Mouse (Mus musculus): ENCODE results near the gene Faah. TPM values are rescaled to one million over a fixed set of nuclear protein-coding genes. Genes with fewer than 3 reads are reported as not detected.

Faah gene
- polyA plus RNA-seq, 1 experiment: 0.08 TPM

GRCm38 (mm10) chr4:115936646-115937045, 81.1 kb downstream of the Faah start:
- Histone ChIP-seq H3K36me3 (ENCODE audit: control insufficient read depth, insufficient read depth) (no peaks in the 10 kb centered on the region), H3K79me2 (ENCODE audit: control insufficient read depth, insufficient read depth) (no peaks in the 10 kb centered on the region), H3K4me2 (ENCODE audit: low read depth) (no peak overlapping the region), H3K27me3 (ENCODE audit: control insufficient read depth, insufficient read depth, insufficient read length) (peaks cover 92% of the 10 kb centered on the region), H3K4me3 (no peak overlapping the region), H3ac (ENCODE audit: control insufficient read depth, insufficient read length) (no peak overlapping the region)
- TF ChIP-seq SRF (IDR thresholded peaks at IDR 0.05; ENCODE audit: control insufficient read depth, insufficient read length, low read depth) (no peak), MYOD1 (IDR thresholded peaks at IDR 0.05; ENCODE audit: control insufficient read depth in 1 of 3, insufficient read length in 2 of 3, low read depth in 2 of 3) (no peak), REST (IDR thresholded peaks at IDR 0.05; ENCODE audit: insufficient read depth, insufficient read length) (no peak), MAX (IDR thresholded peaks at IDR 0.05; ENCODE audit: low read depth) (no peak), USF1 (IDR thresholded peaks at IDR 0.05; ENCODE audit: low read depth) (no peak), CEBPB (IDR thresholded peaks at IDR 0.05; ENCODE audit: insufficient read depth, poor library complexity, severe bottlenecking) (no peak), TCF3 (IDR thresholded peaks at IDR 0.05; ENCODE audit: insufficient read length, low read depth) (no peak), MYOG (IDR thresholded peaks at IDR 0.05; ENCODE audit: control insufficient read depth in 1 of 3, insufficient read depth in 1 of 3, insufficient read length in 2 of 3, low read depth in 2 of 3) (no peak), POLR2A (IDR thresholded peaks at IDR 0.05; ENCODE audit: insufficient read length, low read depth) (no peak), E2F4 (IDR thresholded peaks at IDR 0.05; ENCODE audit: insufficient read depth) (no peak), POLR2AphosphoS2 (IDR thresholded peaks at IDR 0.05; ENCODE audit: insufficient read length, low read depth) (no peak), TCF12 (IDR thresholded peaks at IDR 0.05; ENCODE audit: insufficient read depth, poor library complexity, severe bottlenecking) (no peak)

GRCm38 (mm10) chr4:115935835-115936581, 81.7 kb downstream of the Faah start:
- no peak for TF ChIP-seq SRF (IDR thresholded peaks at IDR 0.05; ENCODE audit: control insufficient read depth, insufficient read length, low read depth)
- Histone ChIP-seq H3ac (ENCODE audit: control insufficient read depth, insufficient read length) (no peak overlapping the region), H3K27me3 (ENCODE audit: control insufficient read depth, insufficient read depth, insufficient read length) (peaks cover 87% of the 10 kb centered on the region), H3K4me3 (no peak overlapping the region), H3K36me3 (ENCODE audit: control insufficient read depth, insufficient read depth) (no peaks in the 10 kb centered on the region), H3K4me2 (ENCODE audit: low read depth) (no peak overlapping the region), H3K79me2 (ENCODE audit: control insufficient read depth, insufficient read depth) (no peaks in the 10 kb centered on the region)

- Histone ChIP-seq H3K36me3 (ENCODE audit: control insufficient read depth, insufficient read depth) (no peaks in the 10 kb centered on the region), H3K79me2 (ENCODE audit: control insufficient read depth, insufficient read depth) (no peaks in the 10 kb centered on the region), H3K4me3 (no peak overlapping the region), H3ac (ENCODE audit: control insufficient read depth, insufficient read length) (no peak overlapping the region), H3K27me3 (ENCODE audit: control insufficient read depth, insufficient read depth, insufficient read length) (peaks cover 56% of the 10 kb centered on the region), H3K4me2 (ENCODE audit: low read depth) (no peak overlapping the region)
- no peak for TF ChIP-seq MYOG (IDR thresholded peaks at IDR 0.05; ENCODE audit: control insufficient read depth in 1 of 3, insufficient read depth in 1 of 3, insufficient read length in 2 of 3, low read depth in 2 of 3)
- TF ChIP-seq SRF (IDR thresholded peaks at IDR 0.05; ENCODE audit: control insufficient read depth, insufficient read length, low read depth): no peak
- TF ChIP-seq POLR2A (IDR thresholded peaks at IDR 0.05; ENCODE audit: insufficient read length, low read depth): no peak
- TF ChIP-seq USF1 (IDR thresholded peaks at IDR 0.05; ENCODE audit: low read depth): no peak
- TF ChIP-seq TCF3 (IDR thresholded peaks at IDR 0.05; ENCODE audit: insufficient read length, low read depth): no peak
- no peak for TF ChIP-seq POLR2AphosphoS2 (IDR thresholded peaks at IDR 0.05; ENCODE audit: insufficient read length, low read depth)
- no peak for TF ChIP-seq E2F4 (IDR thresholded peaks at IDR 0.05; ENCODE audit: insufficient read depth)
- TF ChIP-seq CEBPB (IDR thresholded peaks at IDR 0.05; ENCODE audit: insufficient read depth, poor library complexity, severe bottlenecking): no peak
- no peak for TF ChIP-seq REST (IDR thresholded peaks at IDR 0.05; ENCODE audit: insufficient read depth, insufficient read length)
- TF ChIP-seq MYOD1 (IDR thresholded peaks at IDR 0.05; ENCODE audit: control insufficient read depth in 1 of 3, insufficient read length in 2 of 3, low read depth in 2 of 3): no peak
- TF ChIP-seq MAX (IDR thresholded peaks at IDR 0.05; ENCODE audit: low read depth): no peak
- TF ChIP-seq TCF12 (IDR thresholded peaks at IDR 0.05; ENCODE audit: insufficient read depth, poor library complexity, severe bottlenecking): no peak
Measured at GRCm38 (mm10) chr4:115931556-115932088, 86.1 kb downstream of the Faah start.

GRCm38 (mm10) chr4:115927637-115928036, 90.1 kb downstream of the Faah start:
- peaks cover 17% of the 10 kb centered on the region for H3K27me3 ChIP-seq (ENCODE audit: control insufficient read depth, insufficient read depth, insufficient read length)
- H3K36me3 ChIP-seq (ENCODE audit: control insufficient read depth, insufficient read depth): no peaks in the 10 kb centered on the region
- peak overlapping the region; percentile 36 for H3K4me2 ChIP-seq (ENCODE audit: low read depth)
- TF ChIP-seq MYOD1 (IDR thresholded peaks at IDR 0.05; ENCODE audit: control insufficient read depth in 1 of 3, insufficient read length in 2 of 3, low read depth in 2 of 3) (peak in 2 of 3 experiments; percentile 49 to 65), SRF (IDR thresholded peaks at IDR 0.05; ENCODE audit: control insufficient read depth, insufficient read length, low read depth) (no peak)
- no peak overlapping the region for H3ac ChIP-seq (ENCODE audit: control insufficient read depth, insufficient read length)
- no peaks in the 10 kb centered on the region for H3K79me2 ChIP-seq (ENCODE audit: control insufficient read depth, insufficient read depth)
- H3K4me3 ChIP-seq: no peak overlapping the region

- no peak for TF ChIP-seq TCF3 (IDR thresholded peaks at IDR 0.05; ENCODE audit: insufficient read length, low read depth)
- TF ChIP-seq E2F4 (IDR thresholded peaks at IDR 0.05; ENCODE audit: insufficient read depth): no peak
- no peak for TF ChIP-seq MAX (IDR thresholded peaks at IDR 0.05; ENCODE audit: low read depth)
- no peak for TF ChIP-seq SRF (IDR thresholded peaks at IDR 0.05; ENCODE audit: control insufficient read depth, insufficient read length, low read depth)
- no peak for TF ChIP-seq CEBPB (IDR thresholded peaks at IDR 0.05; ENCODE audit: insufficient read depth, poor library complexity, severe bottlenecking)
- TF ChIP-seq POLR2A (IDR thresholded peaks at IDR 0.05; ENCODE audit: insufficient read length, low read depth): no peak
- TF ChIP-seq USF1 (IDR thresholded peaks at IDR 0.05; ENCODE audit: low read depth): no peak
- no peak for TF ChIP-seq MYOG (IDR thresholded peaks at IDR 0.05; ENCODE audit: control insufficient read depth in 1 of 3, insufficient read depth in 1 of 3, insufficient read length in 2 of 3, low read depth in 2 of 3)
- no peak for TF ChIP-seq POLR2AphosphoS2 (IDR thresholded peaks at IDR 0.05; ENCODE audit: insufficient read length, low read depth)
- no peak for TF ChIP-seq REST (IDR thresholded peaks at IDR 0.05; ENCODE audit: insufficient read depth, insufficient read length)
- no peak for TF ChIP-seq MYOD1 (IDR thresholded peaks at IDR 0.05; ENCODE audit: control insufficient read depth in 1 of 3, insufficient read length in 2 of 3, low read depth in 2 of 3)
- H3K4me3 ChIP-seq: no peak overlapping the region
- H3K4me2 ChIP-seq (ENCODE audit: low read depth): peak overlapping the region; percentile 60
- no peaks in the 10 kb centered on the region for H3K79me2 ChIP-seq (ENCODE audit: control insufficient read depth, insufficient read depth)
- H3K36me3 ChIP-seq (ENCODE audit: control insufficient read depth, insufficient read depth): no peaks in the 10 kb centered on the region
- no peak overlapping the region for H3ac ChIP-seq (ENCODE audit: control insufficient read depth, insufficient read length)
- no peaks in the 10 kb centered on the region for H3K27me3 ChIP-seq (ENCODE audit: control insufficient read depth, insufficient read depth, insufficient read length)
Measured at GRCm38 (mm10) chr4:115923262-115923880, 94.4 kb downstream of the Faah start.
